Mouse (Mus musculus) kidney, adult 2 months (tissue): Measurements from ENCODE around the gene Rfc5. TPM values are rescaled to one million over a fixed set of nuclear protein-coding genes. Genes with fewer than 3 reads are reported as not detected.
"Not testable (repeated sequence)": the region's sequence is repeated elsewhere in the genome, so short reads cannot be mapped to it uniquely, and the experiment has no call there.

ENCODE experiments used
- DNase-seq: peaks from one replicate; pipeline ENCODE4 v3.0.0; 2021
- H3K27ac ChIP-seq: fragments of 200-500 bp; 2 replicates; pipeline ENCODE4 v1.5.1; 2012; ENCODE audit warnings: low read depth, low read length, control low read depth, inconsistent platforms; ENCODE audit not compliant: insufficient read depth
- H3K27me3 ChIP-seq: fragments of 200-500 bp; replicated peaks from 2 replicates; pipeline ENCODE4 v1.6.1; 2012; ENCODE audit warnings: mild to moderate bottlenecking, moderate library complexity, low read length, inconsistent platforms; ENCODE audit not compliant: control insufficient read depth, insufficient read depth
- H3K36me3 ChIP-seq: fragments of 200-500 bp; 2 replicates; pipeline ENCODE4 v1.6.1; 2012; ENCODE audit warnings: mild to moderate bottlenecking, moderate library complexity, low read length, inconsistent platforms; ENCODE audit not compliant: control insufficient read depth, insufficient read depth
- H3K4me1 ChIP-seq: fragments of 200-500 bp; 2 replicates; pipeline ENCODE4 v1.6.1; 2011; ENCODE audit warnings: low read length; ENCODE audit not compliant: control insufficient read depth, insufficient read depth
- H3K4me3 ChIP-seq: fragments of 200-500 bp; 2 replicates; pipeline ENCODE4 v1.5.1; 2011; ENCODE audit warnings: mild to moderate bottlenecking, low read depth, low read length, control low read depth; ENCODE audit not compliant: insufficient read depth
- CTCF ChIP-seq: fragments of 200-500 bp; conservative IDR thresholded peaks from 2 replicates; pipeline ENCODE4 v1.5.1; 2011; ENCODE audit warnings: low read depth, mild to moderate bottlenecking, control low read depth, low read length, moderate library complexity, mixed read lengths; ENCODE audit not compliant: insufficient read depth, insufficient read length
- POLR2A ChIP-seq: fragments of 200-500 bp; IDR thresholded peaks from one replicate; pipeline ENCODE4 v1.6.1; 2011; ENCODE audit warnings: low read depth, low read length, control low read depth
- WGBS: fragments of 180-500 bp; shearing (Covaris S2); methylation state at CpG from one replicate; pipeline ENCODE4 v1.1.7; 2018; 5-methylcytosine and 5-hydroxymethylcytosine counted together
- polyA plus RNA-seq: library from polyadenylated mRNA; depleted of rRNA; stranded (reverse); fragments of >200 nt; gene quantifications from 2 replicates; pipeline ENCODE4 v1.2.3, GENCODE M21; 2012

The Rfc5 gene
- polyA plus RNA-seq, 1 experiment: 12.9 TPM

DNA sequence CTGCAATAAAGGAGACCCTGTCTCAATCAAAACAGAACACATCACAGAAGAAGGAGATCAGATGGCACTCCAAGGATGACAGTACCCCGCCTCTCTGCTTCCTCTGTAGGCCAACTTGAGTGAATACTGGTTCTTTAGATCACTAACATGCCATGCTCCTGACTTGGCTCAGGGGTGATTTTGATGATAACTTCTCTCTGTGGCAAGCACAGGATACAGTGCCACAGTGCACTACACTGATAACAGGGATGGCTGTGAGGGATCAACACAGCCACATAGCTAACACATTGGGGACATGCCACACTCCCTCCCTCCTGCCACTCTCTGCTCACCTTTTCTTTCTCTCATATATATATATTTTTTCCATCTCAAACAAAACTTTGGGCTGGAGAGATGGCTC lies 2.0 kb upstream of the Rfc5 start:
- no peak overlapping the region for H3K4me3 ChIP-seq
- no peaks in the 10 kb centered on the region for H3K27me3 ChIP-seq
- no peaks in the 10 kb centered on the region for H3K36me3 ChIP-seq
- WGBS: 90% methylated on average over 1 of the region's 1 CpGs
- H3K27ac ChIP-seq: no peak overlapping the region
- TF ChIP-seq POLR2A (no peak), CTCF (no peak)
- DNase-seq: no peak
- H3K4me1 ChIP-seq: no peaks in the 10 kb centered on the region

DNA sequence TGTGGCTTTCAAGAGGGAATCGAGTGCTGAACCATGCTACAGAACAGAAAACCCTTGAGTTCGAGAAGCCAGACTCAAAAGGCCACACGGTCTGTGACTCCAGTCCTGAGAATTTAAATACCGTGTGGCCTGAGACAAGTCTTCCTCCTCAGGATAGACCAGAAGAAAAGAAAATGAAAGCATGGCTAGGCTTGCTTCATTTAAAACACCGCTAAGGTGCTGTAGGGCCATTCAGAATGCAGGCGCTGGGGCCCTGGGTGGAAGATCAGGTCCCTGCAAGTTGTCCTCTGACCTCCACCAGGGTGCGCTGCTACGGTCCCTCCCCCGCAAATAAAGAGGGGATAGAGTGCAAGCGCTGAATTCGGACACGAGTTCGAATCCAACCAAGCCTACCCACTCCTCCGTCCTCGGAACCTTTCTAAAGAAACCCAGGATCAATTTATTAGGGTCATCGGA lies 523 bp downstream of the Rfc5 start:
- WGBS: 6% methylated on average over 16 of the region's 16 CpGs
- H3K27ac ChIP-seq: no peak overlapping the region
- DNase-seq: peak; percentile 44
- no peaks in the 10 kb centered on the region for H3K4me1 ChIP-seq
- peak overlapping the region; percentile 71 for H3K4me3 ChIP-seq
- TF ChIP-seq CTCF: peak; percentile 36
- no peak for TF ChIP-seq POLR2A
- H3K27me3 ChIP-seq: no peaks in the 10 kb centered on the region
- no peaks in the 10 kb centered on the region for H3K36me3 ChIP-seq

DNA sequence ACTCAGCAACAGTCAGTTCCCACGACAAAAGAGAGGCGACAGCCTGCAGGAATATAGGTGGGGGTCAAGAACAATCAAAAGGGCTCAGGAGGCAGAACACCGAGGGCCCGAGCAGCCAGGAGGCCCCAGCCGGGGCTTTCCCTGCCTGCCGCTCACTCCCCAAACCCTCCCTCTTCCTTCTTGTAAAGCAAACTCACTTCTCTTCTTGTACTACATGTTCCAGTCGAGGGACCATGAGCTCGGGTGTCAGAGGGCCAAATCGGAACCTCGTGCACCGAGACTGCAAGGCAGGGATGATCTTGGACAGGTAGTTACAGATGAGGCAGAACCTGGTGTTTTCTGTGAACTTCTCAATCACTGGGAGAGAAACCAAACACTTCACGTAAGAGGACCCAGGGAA lies 5.6 kb downstream of the Rfc5 start:
- TF ChIP-seq CTCF (no peak), POLR2A (no peak)
- Histone ChIP-seq H3K4me3 (no peak overlapping the region), H3K27ac (no peak overlapping the region), H3K36me3 (no peaks in the 10 kb centered on the region), H3K27me3 (no peaks in the 10 kb centered on the region), H3K4me1 (no peaks in the 10 kb centered on the region)
- 57% methylated on average over 12 of the region's 12 CpGs for WGBS
- DNase-seq: no peak

DNA sequence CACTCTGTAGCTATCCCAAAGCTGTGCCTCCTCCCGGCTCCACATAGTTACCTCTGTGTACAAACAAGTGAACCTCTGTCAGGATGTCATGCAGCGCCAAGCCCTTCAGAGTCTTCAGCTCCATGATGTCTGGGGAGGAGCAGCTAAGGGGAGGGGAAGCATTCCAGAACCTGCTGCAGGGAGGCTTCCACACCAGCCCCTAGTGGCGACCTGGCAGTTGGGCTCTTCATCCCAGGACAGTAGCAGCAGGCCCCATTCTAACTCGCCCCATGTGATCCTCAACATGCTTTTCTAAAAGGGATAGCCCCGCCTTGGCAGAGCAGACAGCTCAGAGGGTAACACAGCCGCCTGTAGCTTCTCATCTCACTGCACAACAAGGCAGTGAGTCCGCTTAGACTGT lies 7.1 kb downstream of the Rfc5 start:
- DNase-seq: no peak
- Histone ChIP-seq H3K27ac (no peak overlapping the region), H3K27me3 (no peaks in the 10 kb centered on the region), H3K4me3 (no peak overlapping the region), H3K36me3 (no peaks in the 10 kb centered on the region), H3K4me1 (no peaks in the 10 kb centered on the region)
- WGBS: 75% methylated on average over 7 of the region's 7 CpGs
- no peak for TF ChIP-seq CTCF
- no peak for TF ChIP-seq POLR2A

DNA sequence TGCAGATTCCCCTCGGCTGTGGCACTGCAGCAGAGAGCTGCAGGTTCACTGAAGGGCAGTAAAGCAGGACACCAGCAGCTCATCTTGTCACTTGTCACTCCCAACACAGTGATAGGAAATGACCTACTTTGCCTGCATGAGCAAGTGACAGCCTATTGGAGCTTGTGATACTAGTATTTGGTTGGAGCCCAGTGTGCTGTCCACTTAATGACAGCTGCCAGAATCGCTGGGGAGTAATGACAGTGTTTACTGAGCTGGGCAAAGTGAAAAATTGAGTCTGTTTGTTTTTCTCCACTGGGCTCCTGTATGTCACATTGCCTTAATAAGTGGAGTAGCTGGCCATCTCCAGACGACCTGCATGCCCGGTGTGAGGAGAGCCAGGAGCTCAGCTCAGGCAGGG lies 8.6 kb downstream of the Rfc5 start:
- Histone ChIP-seq H3K4me1 (no peaks in the 10 kb centered on the region), H3K36me3 (no peaks in the 10 kb centered on the region), H3K27me3 (no peaks in the 10 kb centered on the region), H3K4me3 (no peak overlapping the region), H3K27ac (no peak overlapping the region)
- TF ChIP-seq POLR2A: no peak
- no peak for TF ChIP-seq CTCF
- no peak for DNase-seq
- 67% methylated on average over 4 of the region's 4 CpGs for WGBS

DNA sequence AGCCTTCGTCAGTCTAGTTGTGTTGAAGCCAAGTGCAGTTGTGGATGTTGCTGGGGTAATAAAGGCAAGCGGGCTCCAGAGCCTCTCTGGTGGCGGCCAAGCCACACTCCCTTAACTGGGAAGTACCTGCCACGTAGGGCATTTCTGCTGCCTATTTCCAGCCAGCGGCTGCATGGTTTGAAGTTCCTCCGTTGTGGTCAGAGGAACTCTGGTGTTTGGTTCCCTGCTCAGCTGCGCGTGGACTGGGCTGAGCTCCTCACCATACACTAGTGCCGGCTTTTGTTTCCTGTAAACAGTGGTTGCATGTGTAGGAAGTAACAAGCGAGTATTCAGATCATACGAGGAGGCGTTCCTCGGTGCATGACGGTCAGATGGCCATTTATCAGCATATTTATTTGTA lies 11.1 kb downstream of the Rfc5 start:
- not testable (repeated sequence) for H3K4me3 ChIP-seq, H3K4me1 ChIP-seq, H3K36me3 ChIP-seq, H3K27me3 ChIP-seq, H3K27ac ChIP-seq, DNase-seq
- WGBS: 81% methylated on average over 14 of the region's 14 CpGs

DNA sequence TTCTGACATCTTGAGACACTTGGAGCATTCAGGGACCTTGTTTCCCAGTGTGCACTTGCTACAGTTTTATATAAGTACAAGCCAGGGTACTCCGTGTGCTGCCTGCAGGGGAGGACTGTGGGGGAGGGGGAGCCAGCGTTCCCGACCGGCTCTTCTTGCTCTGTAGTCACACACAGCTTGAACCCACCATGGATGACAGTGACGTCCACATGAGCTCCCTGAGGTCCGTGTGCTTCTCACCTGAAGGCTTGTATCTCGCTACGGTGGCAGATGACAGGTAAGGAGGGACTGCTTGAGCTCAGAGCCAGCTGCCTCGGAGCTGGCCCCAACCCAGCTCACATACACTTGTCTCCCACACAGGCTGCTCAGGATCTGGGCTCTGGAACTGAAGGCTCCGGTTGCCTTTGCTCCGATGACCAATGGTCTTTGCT lies 12.5 kb downstream of the Rfc5 start:
- WGBS: 77% methylated on average over 11 of the region's 11 CpGs
- no peaks in the 10 kb centered on the region for H3K36me3 ChIP-seq
- no peak for TF ChIP-seq POLR2A
- TF ChIP-seq CTCF: no peak
- DNase-seq: no peak
- no peaks in the 10 kb centered on the region for H3K4me1 ChIP-seq
- no peak overlapping the region for H3K4me3 ChIP-seq
- H3K27ac ChIP-seq: no peak overlapping the region
- H3K27me3 ChIP-seq: no peaks in the 10 kb centered on the region
